Mouse (Mus musculus) embryonic facial prominence, embryonic 13.5 days (tissue): ENCODE data around the gene Stap1. TPM values are rescaled to one million over a fixed set of nuclear protein-coding genes. Genes with fewer than 3 reads are reported as not detected.

Experiments used
- ATAC-seq: fragments of 200-750 bp; cut with Nextera tagmentation; 2 replicates; pipeline ENCODE4 v1.8.0; 2017; ENCODE audit warnings: low read depth; ENCODE audit not compliant: insufficient number of reproducible peaks, insufficient read depth, low FRiP score, low TSS enrichment
- H3K27ac ChIP-seq: fragments of 300-500 bp; sonication (generic); 2 replicates; pipeline ENCODE4 v1.5.1; 2015; ENCODE audit warnings: moderate library complexity, mild to moderate bottlenecking, inconsistent platforms
- H3K27me3 ChIP-seq: fragments of 300-500 bp; sonication (generic); 2 replicates; pipeline ENCODE4 v1.6.1; 2015; ENCODE audit warnings: mild to moderate bottlenecking, inconsistent platforms
- H3K36me3 ChIP-seq: fragments of 300-500 bp; sonication (generic); 2 replicates; pipeline ENCODE4 v1.6.1; 2015; ENCODE audit warnings: mild to moderate bottlenecking, inconsistent platforms
- H3K4me1 ChIP-seq: fragments of 300-500 bp; sonication (generic); 2 replicates; pipeline ENCODE4 v1.6.1; 2015; ENCODE audit warnings: inconsistent platforms
- H3K4me2 ChIP-seq: fragments of 300-500 bp; sonication (generic); 2 replicates; pipeline ENCODE4 v1.6.1; 2015; ENCODE audit warnings: moderate library complexity, mild to moderate bottlenecking, inconsistent platforms
- H3K4me3 ChIP-seq: fragments of 300-500 bp; sonication (generic); 2 replicates; pipeline ENCODE4 v1.5.1; 2015; ENCODE audit warnings: mild to moderate bottlenecking, inconsistent platforms
- H3K9ac ChIP-seq: fragments of 300-500 bp; sonication (generic); 2 replicates; pipeline ENCODE4 v1.6.1; 2015; ENCODE audit warnings: mild to moderate bottlenecking, inconsistent platforms
- H3K9me3 ChIP-seq: fragments of 300-500 bp; sonication (generic); 2 replicates; pipeline ENCODE4 v1.6.1; 2016; ENCODE audit warnings: inconsistent platforms
- WGBS: fragments of 180-500 bp; shearing (Covaris S2); methylation state at CpG from one replicate; pipeline ENCODE4 v1.1.7; 2015; ENCODE audit warnings: mixed read lengths; 5-methylcytosine and 5-hydroxymethylcytosine counted together
- polyA plus RNA-seq: library from polyadenylated mRNA; unstranded; fragments of >200 nt; fragmentation: Nextera tagmentation; extraction: Ambion mirVana; gene quantifications from 2 replicates; pipeline ENCODE4 v1.2.1, GENCODE M21; 2015

The Stap1 gene
- polyA plus RNA-seq, 1 experiment from 2014 or later, result 0.35 TPM

DNA sequence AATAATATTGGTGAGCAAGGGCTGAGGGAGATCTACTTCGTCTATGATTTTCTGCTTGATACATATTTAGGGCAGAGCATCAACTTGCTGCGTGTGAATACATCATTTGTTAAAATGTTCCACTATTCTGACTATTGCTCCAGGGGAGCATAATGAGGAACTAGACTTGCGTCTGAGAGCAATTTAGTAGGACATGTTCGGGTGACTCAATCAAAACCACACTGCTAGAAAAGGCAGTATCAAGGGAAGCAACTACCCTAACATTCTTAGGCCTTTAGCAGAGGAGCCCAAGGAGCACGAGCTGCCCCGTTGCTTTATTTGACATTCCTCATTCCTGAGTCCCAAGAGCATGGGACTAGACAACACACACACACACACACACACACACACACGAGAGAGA, 13.4 kb downstream of the Stap1 start:
- ATAC-seq, result no peak
- no peaks in the 10 kb centered on the region for H3K4me1 ChIP-seq
- no peaks in the 10 kb centered on the region for H3K9me3 ChIP-seq
- no peak overlapping the region for H3K9ac ChIP-seq
- WGBS, result 62% methylated on average over 7 of the region's 7 CpGs
- H3K27ac ChIP-seq, result no peak overlapping the region
- no peaks in the 10 kb centered on the region for H3K27me3 ChIP-seq
- no peak overlapping the region for H3K4me2 ChIP-seq
- no peak overlapping the region for H3K4me3 ChIP-seq
- no peaks in the 10 kb centered on the region for H3K36me3 ChIP-seq

DNA sequence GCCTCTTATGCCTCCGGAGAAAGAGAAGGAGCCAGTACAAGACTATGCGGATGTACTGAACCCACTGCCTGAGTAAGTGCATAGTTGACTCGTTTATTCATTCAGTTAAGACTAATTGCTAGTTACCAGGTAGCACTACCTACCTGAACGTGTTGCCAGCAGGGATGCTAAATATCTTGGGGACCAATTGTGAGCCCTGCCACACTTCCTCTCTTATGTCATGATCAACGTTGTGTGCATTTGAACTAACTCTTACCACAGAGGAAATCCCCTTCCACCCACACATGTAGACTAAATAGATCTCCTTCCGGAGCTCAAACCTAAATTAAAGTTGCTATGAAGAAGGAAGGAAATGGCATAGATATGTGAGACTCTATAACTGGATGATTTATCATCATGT, 15.2 kb downstream of the Stap1 start:
- Histone ChIP-seq H3K36me3 (no peaks in the 10 kb centered on the region), H3K27ac (no peak overlapping the region), H3K4me2 (no peak overlapping the region), H3K27me3 (no peaks in the 10 kb centered on the region), H3K4me1 (no peaks in the 10 kb centered on the region), H3K9me3 (no peaks in the 10 kb centered on the region), H3K4me3 (no peak overlapping the region), H3K9ac (no peak overlapping the region)
- no peak for ATAC-seq
- 71% methylated on average over 6 of the region's 6 CpGs for WGBS

DNA sequence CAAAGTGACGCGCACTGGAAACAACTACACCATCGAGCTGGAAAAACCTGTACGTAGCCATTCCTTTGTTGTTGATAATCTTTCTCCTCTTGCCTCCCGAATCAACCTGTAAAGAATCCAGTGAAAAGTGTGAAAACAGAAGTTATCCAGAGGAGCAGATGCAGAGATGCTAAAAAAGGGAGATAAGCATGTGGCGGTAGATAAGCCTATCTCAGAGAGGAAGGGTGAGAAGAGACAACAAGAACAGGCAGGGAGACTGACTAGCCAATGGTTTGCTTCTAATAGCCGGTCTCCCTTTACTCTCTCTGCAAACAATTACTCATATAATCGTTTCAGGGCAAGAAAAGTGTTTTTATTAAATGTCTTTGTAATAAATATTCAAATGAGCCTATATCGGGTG, 23.2 kb downstream of the Stap1 start:
- H3K27me3 ChIP-seq, result no peaks in the 10 kb centered on the region
- H3K9ac ChIP-seq, result no peak overlapping the region
- H3K9me3 ChIP-seq, result no peaks in the 10 kb centered on the region
- H3K4me1 ChIP-seq, result no peaks in the 10 kb centered on the region
- 83% methylated on average over 9 of the region's 9 CpGs for WGBS
- H3K4me2 ChIP-seq, result no peak overlapping the region
- no peaks in the 10 kb centered on the region for H3K36me3 ChIP-seq
- no peak for ATAC-seq
- no peak overlapping the region for H3K27ac ChIP-seq
- H3K4me3 ChIP-seq, result no peak overlapping the region

DNA sequence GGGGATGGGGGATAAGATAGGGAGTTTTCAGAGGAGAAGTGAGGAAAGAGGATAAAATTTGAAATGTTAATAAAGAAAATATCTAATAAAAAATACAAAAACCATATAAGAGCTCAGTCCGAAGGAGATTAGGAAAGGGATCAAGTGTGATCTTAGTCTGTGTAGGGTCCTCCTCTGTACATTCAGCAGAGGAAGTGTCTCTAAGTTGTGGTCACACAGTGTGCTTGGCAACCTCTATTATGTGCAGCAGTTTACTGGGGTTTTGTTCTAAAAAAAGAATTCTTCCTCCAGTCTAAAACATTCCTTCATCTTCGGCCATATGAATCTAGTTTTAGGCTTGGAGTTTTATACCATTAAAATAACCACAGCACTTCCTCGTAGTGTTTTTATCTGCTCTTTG, 27.4 kb downstream of the Stap1 start:
- 69% methylated on average over 3 of the region's 3 CpGs for WGBS
- no peaks in the 10 kb centered on the region for H3K27me3 ChIP-seq
- no peak overlapping the region for H3K4me3 ChIP-seq
- H3K4me2 ChIP-seq, result no peak overlapping the region
- no peak for ATAC-seq
- H3K36me3 ChIP-seq, result no peaks in the 10 kb centered on the region
- H3K9me3 ChIP-seq, result no peaks in the 10 kb centered on the region
- no peak overlapping the region for H3K9ac ChIP-seq
- H3K27ac ChIP-seq, result no peak overlapping the region
- no peaks in the 10 kb centered on the region for H3K4me1 ChIP-seq

DNA sequence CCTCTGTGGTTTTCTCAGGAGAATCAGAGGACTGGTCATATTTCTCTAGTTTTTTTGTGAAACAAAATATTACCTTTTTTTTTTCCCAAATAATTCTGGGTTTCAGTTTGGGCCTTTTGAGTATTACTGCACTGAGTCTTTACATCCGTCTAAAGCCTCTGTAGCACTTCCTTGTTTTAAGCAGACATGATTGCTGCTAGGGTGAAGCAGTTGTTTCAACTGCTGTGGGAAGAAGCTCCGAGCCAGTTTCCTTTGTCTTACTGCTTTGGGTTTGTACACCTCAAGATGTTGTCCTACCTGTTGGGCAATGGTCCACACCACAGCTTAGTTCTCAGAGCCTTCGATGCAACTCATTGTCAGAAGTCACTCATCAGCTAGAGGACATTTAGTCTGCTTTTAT, 29.1 kb downstream of the Stap1 start:
- whole genome bisulfite sequencing, result 77% methylated on average over 3 of the region's 3 CpGs
- no peaks in the 10 kb centered on the region for H3K4me1 ChIP-seq
- no peaks in the 10 kb centered on the region for H3K27me3 ChIP-seq
- no peak overlapping the region for H3K9ac ChIP-seq
- no peak overlapping the region for H3K4me2 ChIP-seq
- H3K4me3 ChIP-seq, result no peak overlapping the region
- H3K9me3 ChIP-seq, result no peaks in the 10 kb centered on the region
- no peak for ATAC-seq
- H3K36me3 ChIP-seq, result no peaks in the 10 kb centered on the region
- no peak overlapping the region for H3K27ac ChIP-seq

DNA sequence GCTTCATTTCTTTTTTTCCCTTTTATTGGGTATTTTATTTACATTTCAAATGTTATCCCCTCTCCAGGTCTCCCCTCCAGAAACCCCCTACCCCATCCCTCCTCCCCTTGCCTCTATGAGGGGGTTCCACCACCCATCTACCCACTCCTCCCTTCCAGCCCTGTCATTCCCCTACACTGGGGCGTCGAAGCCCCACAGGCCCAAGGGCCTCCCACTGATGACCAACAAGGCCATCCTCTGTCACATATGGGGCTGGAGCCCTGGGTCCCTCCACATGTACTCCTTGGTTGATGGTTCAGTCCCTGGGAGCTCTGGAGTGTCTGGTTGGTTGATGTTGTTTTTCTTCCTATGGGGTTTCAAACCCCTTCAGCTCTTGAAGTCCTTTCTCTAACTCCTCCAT, 30.6 kb downstream of the Stap1 start:
- WGBS, result 97% methylated on average over 2 of the region's 2 CpGs
- H3K4me3 ChIP-seq, result no peak overlapping the region
- H3K27me3 ChIP-seq, result no peaks in the 10 kb centered on the region
- no peaks in the 10 kb centered on the region for H3K36me3 ChIP-seq
- no peaks in the 10 kb centered on the region for H3K9me3 ChIP-seq
- no peak for ATAC-seq
- H3K9ac ChIP-seq, result no peak overlapping the region
- no peak overlapping the region for H3K4me2 ChIP-seq
- no peak overlapping the region for H3K27ac ChIP-seq
- H3K4me1 ChIP-seq, result no peaks in the 10 kb centered on the region

DNA sequence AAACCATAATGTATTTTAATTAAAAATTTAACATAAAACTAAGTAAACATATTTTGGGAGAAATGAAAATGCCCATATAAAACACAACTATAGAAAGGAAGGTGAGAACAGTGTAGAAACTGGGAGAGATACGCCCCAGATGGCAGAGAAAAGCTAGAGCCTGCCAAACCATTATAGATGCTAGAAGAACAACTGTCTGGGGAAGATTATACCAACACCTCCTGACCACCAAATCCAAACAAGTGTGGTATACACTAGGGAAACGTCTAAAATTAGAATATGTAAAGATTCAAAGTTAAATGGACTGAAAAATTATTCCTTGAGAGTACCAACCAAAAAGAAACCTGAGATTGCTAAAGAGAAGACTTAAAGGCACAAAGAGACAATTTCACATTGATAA, 35.1 kb downstream of the Stap1 start:
- no peaks in the 10 kb centered on the region for H3K27me3 ChIP-seq
- H3K27ac ChIP-seq, result no peak overlapping the region
- no peaks in the 10 kb centered on the region for H3K4me1 ChIP-seq
- peaks cover 8% of the 10 kb centered on the region for H3K36me3 ChIP-seq
- no peak overlapping the region for H3K4me3 ChIP-seq
- no peak overlapping the region for H3K9ac ChIP-seq
- ATAC-seq, result no peak
- no peaks in the 10 kb centered on the region for H3K9me3 ChIP-seq
- WGBS, result 76% methylated on average over 2 of the region's 2 CpGs
- H3K4me2 ChIP-seq, result no peak overlapping the region

DNA sequence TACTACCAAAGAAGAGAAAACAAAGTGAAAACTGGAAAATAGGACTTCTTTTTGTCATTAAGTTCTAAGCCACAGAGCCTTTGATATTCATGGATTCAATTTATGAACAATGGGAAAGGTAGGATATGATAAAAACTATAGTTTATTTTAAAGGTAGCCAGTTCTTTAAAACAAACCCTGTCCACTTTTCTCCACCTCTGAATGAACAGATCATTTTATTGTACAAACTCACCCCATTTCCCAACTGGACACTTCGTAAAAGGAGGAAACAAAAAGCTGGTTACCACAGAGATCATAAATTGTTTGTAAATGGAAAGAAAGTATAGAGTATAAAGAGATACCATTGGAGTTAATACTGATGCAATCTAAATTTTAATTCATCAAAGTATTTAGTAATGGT, 39.5 kb downstream of the Stap1 start:
- Histone ChIP-seq H3K9me3 (no peaks in the 10 kb centered on the region), H3K27me3 (no peaks in the 10 kb centered on the region), H3K9ac (no peak overlapping the region), H3K4me1 (no peaks in the 10 kb centered on the region), H3K27ac (no peak overlapping the region), H3K4me3 (no peak overlapping the region), H3K4me2 (no peak overlapping the region), H3K36me3 (peaks cover 23% of the 10 kb centered on the region)
- WGBS, result 93% methylated on average over 1 of the region's 1 CpGs
- ATAC-seq, result no peak

GRCm38 (mm10) chr5:86113037-86113436, 41.5 kb downstream of the Stap1 start:
- Histone ChIP-seq H3K4me2 (no peak overlapping the region), H3K9ac (no peak overlapping the region), H3K9me3 (no peaks in the 10 kb centered on the region), H3K4me3 (no peak overlapping the region), H3K27me3 (no peaks in the 10 kb centered on the region), H3K27ac (no peak overlapping the region), H3K4me1 (no peaks in the 10 kb centered on the region), H3K36me3 (peaks cover 23% of the 10 kb centered on the region)
- WGBS, result 93% methylated on average over 2 of the region's 2 CpGs
- no peak for ATAC-seq

DNA sequence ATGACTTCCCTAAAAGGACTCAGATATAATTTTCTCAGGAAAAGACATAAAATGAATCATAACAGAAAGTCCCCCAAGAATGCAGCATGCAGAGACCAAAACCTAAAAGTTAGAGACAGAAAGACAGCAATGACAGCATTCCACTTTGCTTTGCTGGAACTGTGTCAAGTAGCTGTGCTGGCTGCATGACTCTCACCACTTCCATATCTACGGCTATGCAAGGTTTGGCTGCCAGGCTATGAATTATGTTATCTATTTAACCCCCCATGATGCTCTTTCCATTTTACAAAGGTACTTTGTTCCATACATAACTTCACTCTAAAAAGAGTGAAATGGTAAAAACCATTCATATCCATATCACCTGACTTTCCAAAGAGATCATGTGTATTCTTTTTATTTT, 42.5 kb downstream of the Stap1 start:
- H3K9ac ChIP-seq, result no peak overlapping the region
- H3K4me2 ChIP-seq, result no peak overlapping the region
- 93% methylated on average over 1 of the region's 1 CpGs for WGBS
- H3K27me3 ChIP-seq, result no peaks in the 10 kb centered on the region
- no peaks in the 10 kb centered on the region for H3K9me3 ChIP-seq
- H3K36me3 ChIP-seq, result peaks cover 30% of the 10 kb centered on the region
- no peaks in the 10 kb centered on the region for H3K4me1 ChIP-seq
- H3K4me3 ChIP-seq, result no peak overlapping the region
- H3K27ac ChIP-seq, result no peak overlapping the region
- no peak for ATAC-seq

GRCm38 (mm10) chr5:86118457-86119094, 47.0 kb downstream of the Stap1 start:
- ATAC-seq, result no peak

GRCm38 (mm10) chr5:86128749-86129148, 57.2 kb downstream of the Stap1 start:
- no peak overlapping the region for H3K4me2 ChIP-seq
- H3K9me3 ChIP-seq, result no peaks in the 10 kb centered on the region
- H3K4me1 ChIP-seq, result no peaks in the 10 kb centered on the region
- no peak overlapping the region for H3K9ac ChIP-seq
- H3K4me3 ChIP-seq, result no peak overlapping the region
- WGBS, result 98% methylated on average over 1 of the region's 1 CpGs
- no peak overlapping the region for H3K27ac ChIP-seq
- ATAC-seq, result no peak
- H3K36me3 ChIP-seq, result peaks cover 36% of the 10 kb centered on the region
- H3K27me3 ChIP-seq, result no peaks in the 10 kb centered on the region

More at GRCm38 (mm10) chr5:86118457-86119094, 47.0 kb downstream of the Stap1 start:
- peaks cover 26% of the 10 kb centered on the region for H3K36me3 ChIP-seq
- H3K9ac ChIP-seq, result no peak overlapping the region
- H3K4me3 ChIP-seq, result no peak overlapping the region
- H3K9me3 ChIP-seq, result no peaks in the 10 kb centered on the region
- no peaks in the 10 kb centered on the region for H3K4me1 ChIP-seq
- WGBS, result 88% methylated on average over 9 of the region's 9 CpGs
- H3K4me2 ChIP-seq, result no peak overlapping the region
- H3K27ac ChIP-seq, result no peak overlapping the region
- no peaks in the 10 kb centered on the region for H3K27me3 ChIP-seq

DNA sequence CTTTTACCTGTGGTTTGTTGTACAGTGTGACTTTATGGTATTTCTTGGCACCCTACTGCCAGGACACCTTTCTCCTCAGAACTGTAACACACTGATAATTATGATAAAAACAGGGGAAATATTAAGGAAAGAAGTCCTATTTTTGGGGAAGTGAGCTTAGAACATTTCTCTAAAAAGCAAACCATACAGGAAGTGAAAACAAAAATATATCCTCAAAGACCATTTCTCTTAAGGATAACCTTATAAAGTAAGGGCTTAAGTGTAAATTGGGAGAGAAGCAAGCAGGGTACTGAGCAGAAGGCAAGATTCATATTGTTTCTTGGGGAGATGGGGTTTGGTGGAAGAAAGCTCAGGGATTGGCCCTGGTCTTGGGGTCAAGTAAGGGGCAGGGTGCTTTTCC, 58.3 kb downstream of the Stap1 start:
- Histone ChIP-seq H3K4me3 (no peak overlapping the region), H3K4me1 (no peaks in the 10 kb centered on the region), H3K9ac (no peak overlapping the region), H3K4me2 (no peak overlapping the region), H3K36me3 (peaks cover 35% of the 10 kb centered on the region), H3K27me3 (no peaks in the 10 kb centered on the region), H3K27ac (no peak overlapping the region), H3K9me3 (no peaks in the 10 kb centered on the region)
- ATAC-seq, result no peak
